Mouse (Mus musculus): Measurements from ENCODE around the gene Nptx2. TPM values are rescaled to one million over a fixed set of nuclear protein-coding genes. Genes with fewer than 3 reads are reported as not detected.

Nptx2 gene
- polyA plus RNA-seq, 1 experiment, result 1.4 TPM

- no peak overlapping the region for H3K4me3 ChIP-seq (replicated peaks; ENCODE audit: control insufficient read depth, low read depth, low read length)
- no peak overlapping the region for H3K27ac ChIP-seq (ENCODE audit: control insufficient read depth, insufficient read depth, low read depth, low read length, poor library complexity)
- no peak for TF ChIP-seq POLR2A (IDR thresholded peaks at IDR 0.05; ENCODE audit: borderline replicate concordance, control insufficient read depth, low read depth, low read length)
- TF ChIP-seq CTCF (IDR thresholded peaks at IDR 0.05; ENCODE audit: control insufficient read depth, insufficient read depth, low read length), result no peak
- 86% methylated on average over 9 of the region's 9 CpGs for WGBS
- no peaks in the 10 kb centered on the region for H3K4me1 ChIP-seq (ENCODE audit: control insufficient read depth, insufficient read depth, low read length)
Measured at GRCm38 (mm10) chr5:144594796-144595195, 49.1 kb downstream of the Nptx2 start.

Other genes with a start within 250 kb of the Nptx2 start
- not detected in 2 replicates for gene Baiap2l1, start 187.8 kb upstream of the Nptx2 start, polyA plus RNA-seq (2011; ENCODE audit: insufficient read depth, insufficient read length, low replicate concordance, missing spikeins)
- not detected in 2 replicates for gene Tmem130, start 215.9 kb downstream of the Nptx2 start, polyA plus RNA-seq (2011; ENCODE audit: insufficient read depth, insufficient read length, low replicate concordance, missing spikeins)
- gene Trrap, start 221.8 kb downstream of the Nptx2 start, polyA plus RNA-seq (2011; ENCODE audit: insufficient read depth, insufficient read length, low replicate concordance, missing spikeins), result 18.4 and 39.9 TPM in 2 replicates